Mouse (Mus musculus) brain, embryonic 14.5 days (tissue): ENCODE results near the gene Ldah.

Experiments
- CTCF ChIP-seq: fragments of 200-500 bp; IDR thresholded peaks from 2 replicates; pipeline ENCODE4 v1.5.1; 2012; ENCODE audit warnings: inconsistent platforms, mild to moderate bottlenecking, moderate library complexity, borderline replicate concordance; ENCODE audit not compliant: insufficient read depth, insufficient read length; ENCODE audit errors: extremely low read depth
- POLR2A ChIP-seq: fragments of 200-500 bp; IDR thresholded peaks from 2 replicates; pipeline ENCODE4 v1.6.1; 2012; ENCODE audit warnings: mild to moderate bottlenecking, inconsistent platforms, borderline replicate concordance; ENCODE audit not compliant: poor library complexity, insufficient read depth, insufficient read length, severe bottlenecking; ENCODE audit errors: extremely low read depth

- TF ChIP-seq POLR2A (no peak), CTCF (no peak)
Measured at GRCm38 (mm10) chr12:8324086-8324485, 116.2 kb downstream of the Ldah start.
